Mouse (Mus musculus) adrenal gland, postnatal 10 days (tissue): Measurements from ENCODE around the gene Slc17a6. TPM values are rescaled to one million over a fixed set of nuclear protein-coding genes. Genes with fewer than 3 reads are reported as not detected.

Source experiments
- DNase-seq: peaks from one replicate; pipeline ENCODE4 v3.0.0; 2021; ENCODE audit warnings: mixed read lengths
- long read RNA-seq, 2 experiments: library from polyadenylated mRNA; stranded (forward); transcript quantifications; one replicate each; pipeline ENCODE4 v2.0.0; 2021
- total RNA-seq, 2 experiments: library from RNA; stranded (reverse); gene quantifications; 2 replicates each; pipeline ENCODE4 v1.2.3; 2021

Slc17a6 gene
- total RNA-seq, result under 1 TPM; 0.09 to 0.15 TPM
- long read RNA-seq, experiment 1, result 0 reads
- long read RNA-seq, experiment 2, result 0 reads

- DNase-seq, result peak; percentile 85
Observed at GRCm38 (mm10) chr7:51621694-51622145, at the start of gene Slc17a6. TSS of gene Slc17a6 (plus strand) at chr7:51622006.

- DNase-seq, result no peak
Observed at GRCm38 (mm10) chr7:51600021-51600420, 21.8 kb upstream of the Slc17a6 start.

- DNase-seq, result no peak
Observed at GRCm38 (mm10) chr7:51603741-51604140, 18.1 kb upstream of the Slc17a6 start.

- DNase-seq, result no peak
Observed at GRCm38 (mm10) chr7:51614404-51614803, 7.4 kb upstream of the Slc17a6 start.

- DNase-seq, result no peak
Observed at GRCm38 (mm10) chr7:51617941-51618340, 3.9 kb upstream of the Slc17a6 start.

GRCm38 (mm10) chr7:51618412-51618811 is 3.4 kb upstream of the Slc17a6 start:
- DNase-seq, result no peak

GRCm38 (mm10) chr7:51619977-51620376 is 1.8 kb upstream of the Slc17a6 start:
- DNase-seq, result no peak

GRCm38 (mm10) chr7:51622196-51622595 is 390 bp downstream of the Slc17a6 start:
- no peak for DNase-seq

GRCm38 (mm10) chr7:51622666-51623065 is 860 bp downstream of the Slc17a6 start:
- no peak for DNase-seq

GRCm38 (mm10) chr7:51624336-51624897 is 2.6 kb downstream of the Slc17a6 start:
- DNase-seq, result no peak

- DNase-seq, result no peak
Observed at GRCm38 (mm10) chr7:51625161-51625560, 3.4 kb downstream of the Slc17a6 start.

- no peak for DNase-seq
Observed at GRCm38 (mm10) chr7:51625591-51626255, 3.9 kb downstream of the Slc17a6 start.

GRCm38 (mm10) chr7:51626451-51627000 is 4.7 kb downstream of the Slc17a6 start:
- DNase-seq, result no peak

GRCm38 (mm10) chr7:51627001-51627631 is 5.3 kb downstream of the Slc17a6 start:
- no peak for DNase-seq

- DNase-seq, result no peak
Observed at GRCm38 (mm10) chr7:51627666-51628065, 5.9 kb downstream of the Slc17a6 start.

GRCm38 (mm10) chr7:51628349-51628748 is 6.5 kb downstream of the Slc17a6 start:
- no peak for DNase-seq

GRCm38 (mm10) chr7:51629206-51629605 is 7.4 kb downstream of the Slc17a6 start:
- no peak for DNase-seq

- DNase-seq, result no peak
Observed at GRCm38 (mm10) chr7:51631171-51631570, 9.4 kb downstream of the Slc17a6 start.

GRCm38 (mm10) chr7:51632543-51633229 is 10.9 kb downstream of the Slc17a6 start:
- no peak for DNase-seq

- DNase-seq, result no peak
Observed at GRCm38 (mm10) chr7:51633230-51633844, 11.5 kb downstream of the Slc17a6 start.

- DNase-seq, result no peak
Observed at GRCm38 (mm10) chr7:51657152-51657551, 35.3 kb downstream of the Slc17a6 start.

- DNase-seq, result no peak
Observed at GRCm38 (mm10) chr7:51662441-51662840, 40.6 kb downstream of the Slc17a6 start.
